Mouse (Mus musculus): ENCODE results near the gene Tvp23a.

The Tvp23a gene

GRCm38 (mm10) chr16:10452445-10452896, 5.3 kb upstream of the Tvp23a start:
- DNase-seq: peak; percentile 22

- DNase-seq: no peak
Observed at GRCm38 (mm10) chr16:10451906-10452305, 4.7 kb upstream of the Tvp23a start.

GRCm38 (mm10) chr16:10448931-10449330, 1.8 kb upstream of the Tvp23a start:
- no peak for DNase-seq

- no peak for DNase-seq
Observed at GRCm38 (mm10) chr16:10447781-10448180, 619 bp upstream of the Tvp23a start.

GRCm38 (mm10) chr16:10446573-10447263, 444 bp downstream of the Tvp23a start:
- DNase-seq: no peak

GRCm38 (mm10) chr16:10443723-10444122, 3.4 kb downstream of the Tvp23a start:
- no peak for DNase-seq

GRCm38 (mm10) chr16:10441761-10442160, 5.4 kb downstream of the Tvp23a start:
- no peak for DNase-seq

GRCm38 (mm10) chr16:10441328-10441727, 5.8 kb downstream of the Tvp23a start:
- no peak for DNase-seq

GRCm38 (mm10) chr16:10438055-10438454, 9.1 kb downstream of the Tvp23a start:
- no peak for DNase-seq

GRCm38 (mm10) chr16:10436166-10436565, 11.0 kb downstream of the Tvp23a start:
- DNase-seq: no peak

GRCm38 (mm10) chr16:10433344-10433743, 13.8 kb downstream of the Tvp23a start:
- no peak for DNase-seq

GRCm38 (mm10) chr16:10432387-10432786, 14.8 kb downstream of the Tvp23a start:
- DNase-seq: no peak

GRCm38 (mm10) chr16:10431911-10432310, 15.3 kb downstream of the Tvp23a start:
- DNase-seq: no peak

GRCm38 (mm10) chr16:10420447-10421054, 26.6 kb downstream of the Tvp23a start:
- no peak for DNase-seq

GRCm38 (mm10) chr16:10417723-10418259, 29.4 kb downstream of the Tvp23a start:
- no peak for DNase-seq

GRCm38 (mm10) chr16:10416866-10417265, 30.3 kb downstream of the Tvp23a start:
- no peak for DNase-seq

GRCm38 (mm10) chr16:10415976-10416375, 31.2 kb downstream of the Tvp23a start:
- DNase-seq: peak; percentile 74

GRCm38 (mm10) chr16:10411764-10412746, 35.1 kb downstream of the Tvp23a start, which contains the start of gene Nubp1:
TSS of gene Nubp1 (plus strand) at chr16:10411948.
- peak; percentile 95 for DNase-seq

GRCm38 (mm10) chr16:10399160-10399559, 48.0 kb downstream of the Tvp23a start:
- DNase-seq: peak; percentile 72

- no peak for DNase-seq
Observed at GRCm38 (mm10) chr16:10398755-10399154, 48.4 kb downstream of the Tvp23a start.

GRCm38 (mm10) chr16:10394699-10395540, 52.2 kb downstream of the Tvp23a start, which contains the start of gene Tekt5:
TSS of gene Tekt5 (minus strand) at chr16:10395490.
- DNase-seq: no peak

- no peak for DNase-seq
Observed at GRCm38 (mm10) chr16:10392587-10392986, 54.6 kb downstream of the Tvp23a start.
